Mouse (Mus musculus) cerebellum, postnatal 4 days (tissue): ENCODE measurements at regions not wholly inside any gene's neighbourhood (a gene's known extent, or its start where the extent isn't known, plus 50 kb on each side); places are given as distances from the start of the nearest gene placed in this dataset.

ENCODE experiments used
- DNase-seq, 2 experiments: peaks; one replicate each; pipeline ENCODE4 v3.0.0; 2022; ENCODE audit warnings: low spot score in 2 of 2, mixed read lengths in 1 of 2

- no peak for DNase-seq
Measured at GRCm38 (mm10) chr2:79081769-79082168, 173.5 kb upstream of the Itga4 start.

GRCm38 (mm10) chr2:79086280-79086679 lies 168.9 kb upstream of the Itga4 start:
- no peak for DNase-seq

- DNase-seq = no peak
Measured at GRCm38 (mm10) chr2:79086857-79087578, 168.2 kb upstream of the Itga4 start.

GRCm38 (mm10) chr2:79087600-79088205 lies 167.5 kb upstream of the Itga4 start:
- DNase-seq = no peak

DNA sequence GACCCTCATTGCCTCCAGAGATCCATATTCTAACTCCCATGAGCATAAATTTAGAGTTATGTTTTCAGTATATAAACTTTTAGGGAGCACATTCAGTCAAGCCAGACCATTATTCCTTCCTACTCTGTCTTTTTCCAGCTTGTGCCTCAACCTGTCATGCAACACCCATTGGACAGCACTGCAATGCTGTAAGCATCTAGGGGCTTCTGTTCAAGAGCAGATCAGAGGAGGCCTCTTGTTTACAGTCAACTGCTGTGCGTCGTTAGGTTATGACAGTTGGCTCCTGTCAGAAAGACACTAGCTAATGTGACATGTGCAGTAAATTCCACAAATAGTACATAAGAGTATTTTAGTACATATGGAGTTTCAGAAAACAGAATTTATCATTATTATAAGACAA lies 165.0 kb upstream of the Itga4 start:
- DNase-seq = no peak

DNA sequence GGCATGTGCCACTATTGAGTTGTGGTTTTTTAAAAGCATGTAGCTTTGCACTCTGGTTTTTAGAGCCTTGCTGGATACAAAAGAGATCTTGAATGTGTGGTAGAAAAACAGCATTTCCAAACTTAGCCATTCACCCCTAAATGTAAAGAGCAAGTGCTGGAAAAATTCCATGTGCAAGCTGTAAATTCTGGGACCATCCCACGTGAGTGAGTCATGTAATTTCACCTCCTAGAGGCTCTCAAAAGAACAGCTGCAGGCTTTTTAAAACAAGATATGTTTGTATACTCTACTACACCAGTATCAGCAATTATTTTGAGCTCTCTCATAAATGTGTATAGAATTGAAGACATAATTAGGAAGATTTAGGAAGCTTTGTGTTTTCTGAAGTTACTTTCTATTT lies 160.9 kb upstream of the Itga4 start:
- no peak for DNase-seq

DNA sequence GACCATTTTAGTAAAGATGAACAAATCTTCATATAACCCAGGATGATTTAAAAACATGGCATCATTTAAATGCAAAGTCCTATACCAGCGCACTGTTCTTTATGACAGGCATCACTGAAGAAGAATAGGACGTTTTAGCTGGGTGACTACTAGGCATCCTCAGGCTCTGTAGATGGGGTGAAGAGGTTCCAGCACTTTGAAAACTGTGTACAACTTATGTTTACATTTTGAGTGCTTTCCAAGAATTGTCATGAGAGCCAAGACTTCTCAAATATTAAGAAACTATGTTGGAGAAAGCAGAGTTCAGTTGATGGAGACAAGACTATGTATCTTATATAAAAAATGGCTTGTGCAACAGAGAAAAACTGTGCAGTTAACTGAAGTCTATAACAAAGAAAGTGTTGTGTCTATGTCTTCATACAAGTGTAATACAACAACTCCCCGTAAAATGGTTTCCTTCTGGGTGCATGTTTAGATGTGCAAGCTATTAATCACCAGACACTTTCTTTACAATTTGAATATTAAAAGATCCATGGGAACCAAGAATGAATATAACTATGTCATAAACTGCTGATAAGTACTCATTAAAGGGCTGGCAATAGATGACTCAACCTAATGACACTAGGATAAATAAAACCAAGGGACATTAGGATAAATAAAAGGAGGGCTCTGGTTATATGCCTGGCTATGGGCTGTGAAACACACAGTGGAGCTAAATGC lies 158.5 kb upstream of the Itga4 start:
- no peak for DNase-seq

DNA sequence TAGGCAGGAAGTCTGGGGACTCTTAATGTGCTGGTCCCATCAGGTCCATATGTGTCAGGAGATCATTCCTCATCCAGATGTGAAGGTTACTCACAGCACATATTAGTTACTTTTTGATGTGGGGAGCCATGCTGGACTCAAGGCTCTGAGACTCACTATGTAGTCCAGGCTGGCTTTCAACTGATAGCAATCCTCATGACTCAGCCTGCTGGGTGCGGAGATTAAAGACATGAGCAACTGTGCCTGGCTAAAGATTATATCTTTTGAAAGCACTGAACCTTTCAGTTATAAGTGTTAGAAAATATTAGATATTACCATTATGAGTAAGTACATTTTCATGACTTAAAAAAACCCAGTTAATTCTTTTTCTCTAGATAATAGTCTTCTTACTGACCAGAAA lies 155.6 kb upstream of the Itga4 start:
- no peak for DNase-seq

DNA sequence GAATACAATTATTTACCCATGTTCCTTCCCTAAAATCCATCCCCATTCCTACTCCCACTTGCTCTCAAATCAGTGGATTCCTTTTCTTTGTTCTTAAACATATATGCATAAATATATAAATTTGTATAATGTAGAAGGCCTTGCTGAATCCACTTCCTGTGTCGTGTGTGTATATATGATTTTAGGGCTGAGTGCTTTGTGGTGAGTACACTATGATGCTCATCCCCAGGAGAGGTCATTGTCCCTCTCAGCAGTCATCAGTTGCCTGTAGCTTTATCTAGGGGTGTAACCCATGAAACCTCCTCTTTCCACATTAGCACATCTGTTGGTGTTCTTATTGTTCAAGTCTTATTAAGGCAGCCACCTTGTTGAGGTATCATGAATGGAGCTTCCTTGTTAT lies 143.6 kb upstream of the Itga4 start:
- no peak for DNase-seq

- DNase-seq = no peak
Measured at GRCm38 (mm10) chr2:79112076-79112475, 143.2 kb upstream of the Itga4 start.

DNA sequence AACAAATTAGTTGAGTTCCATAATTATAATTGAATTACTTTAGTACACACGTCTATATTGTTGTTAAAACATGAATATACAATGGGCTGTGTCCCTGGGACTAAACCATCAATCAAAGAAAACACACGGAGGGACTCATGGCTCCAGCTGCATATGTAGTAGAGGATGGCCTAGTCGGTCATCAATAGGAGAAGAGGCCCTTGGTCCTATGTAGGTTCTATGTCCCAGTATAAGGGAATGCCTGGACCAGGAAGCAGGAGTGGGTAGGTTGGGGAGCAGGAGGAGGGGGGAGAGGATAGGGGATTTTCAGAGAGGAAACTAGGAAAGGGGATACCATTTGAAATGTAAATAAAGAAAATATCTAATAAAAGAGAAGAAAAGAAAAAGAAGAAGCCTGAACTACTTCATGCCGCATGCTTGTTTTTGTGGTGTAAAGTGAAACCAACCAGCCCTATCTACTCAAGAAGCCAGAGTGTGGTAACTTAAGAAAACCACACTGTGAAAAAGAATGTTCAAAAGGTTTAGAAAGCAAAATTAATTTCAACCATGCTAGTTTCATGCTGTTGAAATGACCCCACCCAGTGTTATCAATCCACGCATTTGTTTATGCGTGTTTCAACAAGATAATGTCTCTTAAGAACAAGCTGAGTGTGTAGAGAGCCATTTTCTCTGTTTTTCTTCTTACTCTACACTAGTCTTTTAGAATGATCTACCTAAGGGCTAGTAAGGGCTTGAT lies 134.4 kb upstream of the Itga4 start:
- DNase-seq = no peak

GRCm38 (mm10) chr2:79122530-79122929 lies 132.7 kb upstream of the Itga4 start:
- no peak for DNase-seq

GRCm38 (mm10) chr2:79124272-79124976 lies 130.8 kb upstream of the Itga4 start:
- DNase-seq = no peak

DNA sequence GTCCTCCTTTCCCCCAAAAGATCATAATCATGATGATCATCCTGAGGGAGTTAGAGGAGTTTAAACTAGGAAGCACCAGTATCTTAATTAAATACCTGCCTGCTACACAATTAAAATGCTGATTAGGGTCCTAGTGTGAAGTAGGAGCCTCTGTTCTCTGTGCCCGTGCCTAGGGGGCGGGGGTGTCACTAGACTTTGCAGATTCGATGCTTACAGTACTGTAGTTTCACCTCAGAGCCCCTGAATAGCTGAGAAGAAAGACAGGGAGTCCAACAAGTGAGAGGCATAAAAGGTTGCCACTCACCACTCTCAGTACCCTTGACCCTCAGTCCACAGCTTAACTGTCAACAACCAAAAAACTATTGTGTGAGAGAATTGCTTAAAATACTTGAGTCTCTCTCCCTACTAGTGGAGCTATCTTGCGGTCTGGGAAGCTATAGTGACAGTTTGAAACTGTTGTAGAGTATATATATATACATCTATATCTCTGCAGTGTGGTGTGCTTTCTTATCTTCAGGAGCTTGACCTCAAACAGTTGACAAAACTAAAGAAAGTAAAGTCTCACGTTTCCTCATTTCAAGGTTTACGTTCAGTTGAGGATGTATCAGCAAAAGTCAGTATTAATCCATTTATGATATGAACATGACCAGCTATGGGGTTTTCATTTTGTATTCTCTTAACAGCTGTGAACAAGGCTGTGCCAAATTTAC lies 128.9 kb upstream of the Itga4 start:
- no peak for DNase-seq

GRCm38 (mm10) chr2:79126996-79127741 lies 128.1 kb upstream of the Itga4 start:
- no peak for DNase-seq

GRCm38 (mm10) chr2:79127822-79128221 lies 127.4 kb upstream of the Itga4 start:
- no peak for DNase-seq

DNA sequence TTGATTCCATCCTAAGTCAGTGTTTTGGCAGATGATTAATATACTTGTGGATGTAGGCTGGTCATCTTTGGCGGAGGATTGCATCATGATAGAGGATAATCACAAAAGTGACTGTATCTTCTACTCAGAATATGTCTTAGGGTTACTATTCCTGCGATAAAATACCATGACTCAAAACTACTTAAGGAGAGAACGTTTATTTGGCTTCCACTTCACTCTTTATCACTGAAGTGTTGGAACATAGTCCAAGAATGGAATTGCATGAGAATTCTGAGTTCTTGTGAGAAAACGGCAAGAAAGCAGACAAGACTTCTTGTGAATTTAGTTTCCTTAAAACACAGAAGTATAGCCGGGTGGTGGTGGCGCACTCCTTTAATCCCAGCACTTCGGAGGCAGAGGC lies 124.6 kb upstream of the Itga4 start:
- DNase-seq = no peak

GRCm38 (mm10) chr2:79131235-79131634 lies 124.0 kb upstream of the Itga4 start:
- DNase-seq = no peak

DNA sequence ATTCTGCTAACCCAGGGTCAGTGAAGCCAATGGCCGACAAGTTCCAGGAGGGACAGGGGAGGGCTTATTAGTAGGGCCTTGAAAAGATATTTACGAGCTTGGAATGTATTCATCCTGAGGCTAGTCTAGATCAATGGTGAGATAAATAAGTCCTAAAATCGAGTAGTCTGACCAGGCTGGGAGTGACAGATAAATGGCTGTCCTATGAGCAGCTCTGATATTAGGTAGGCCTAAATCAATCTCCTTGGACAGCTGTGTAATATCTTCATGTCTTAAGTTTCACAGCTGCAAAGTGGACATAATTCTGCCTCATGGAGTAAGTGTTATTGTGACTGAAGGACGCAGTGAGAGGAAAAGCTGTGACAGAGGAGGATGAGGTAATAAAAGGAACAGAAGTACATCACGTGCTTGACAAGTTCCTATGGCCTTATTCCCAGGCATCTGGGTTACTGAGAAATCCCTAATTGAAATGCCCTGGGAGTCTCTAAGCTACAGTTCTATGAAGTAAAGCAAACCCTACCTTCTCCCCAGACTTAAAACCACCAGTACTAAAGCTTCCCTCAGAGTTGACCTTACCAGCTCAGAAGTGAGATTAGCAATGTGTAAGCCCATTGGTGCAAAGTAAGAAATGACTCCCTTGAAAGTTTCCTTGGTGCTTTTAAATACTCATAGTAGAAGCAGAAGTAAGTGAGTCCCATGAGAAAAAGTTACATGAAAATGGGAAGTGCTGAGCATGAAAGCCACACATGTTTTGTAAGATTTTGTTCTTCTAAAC lies 123.3 kb upstream of the Itga4 start:
- DNase-seq = no peak

DNA sequence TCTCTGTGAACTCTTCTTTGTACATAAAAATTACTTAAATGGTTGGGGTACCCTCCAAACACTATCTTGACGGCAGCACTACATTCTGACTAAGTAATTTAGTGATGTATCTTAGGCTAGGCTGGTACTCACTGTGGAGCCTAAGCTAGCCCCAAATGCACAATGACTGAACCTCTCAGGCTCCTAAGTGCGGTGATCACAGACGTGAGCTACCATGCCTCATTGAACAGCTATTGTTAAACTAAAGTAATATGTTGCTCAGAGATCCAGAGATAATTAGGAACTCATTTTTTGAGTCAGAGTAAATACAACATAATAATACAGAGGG lies 122.7 kb upstream of the Itga4 start:
- DNase-seq = no peak
